Mouse (Mus musculus): ENCODE data around the gene Trim29. TPM values are rescaled to one million over a fixed set of nuclear protein-coding genes. Genes with fewer than 3 reads are reported as not detected.
A peak's percentile ranks its signal among the peaks of the same experiment; 100 is the strongest.

Trim29 gene
- polyA plus RNA-seq, 1 experiment from 2014 or later, result 4.9 TPM

DNA sequence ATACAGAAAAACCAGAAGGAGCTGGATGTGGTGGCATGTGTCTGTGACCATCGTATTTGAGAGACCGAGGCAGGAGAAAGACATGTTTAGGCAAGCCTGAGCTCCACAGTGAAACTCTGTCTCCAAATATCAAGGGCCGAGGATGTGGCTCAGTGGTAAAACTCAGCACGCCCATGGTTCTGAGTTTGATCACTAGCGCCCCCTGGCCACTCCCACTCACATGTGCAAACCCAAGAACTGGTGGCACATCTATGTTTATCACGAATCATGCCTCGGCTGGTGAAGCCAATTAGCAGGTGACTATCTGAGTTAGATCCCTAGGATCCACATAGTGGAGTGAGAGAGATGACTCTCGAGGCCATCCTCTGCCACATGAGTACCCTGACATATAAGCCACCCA lies 43.3 kb upstream of the Trim29 start:
- Histone ChIP-seq H3K4me2 (ENCODE audit: low read depth, low read length) (no peak overlapping the region), H3K4me3 (ENCODE audit: low read depth, low read length) (no peak overlapping the region), H3K36me3 (replicated peaks; ENCODE audit: control insufficient read depth, insufficient read depth, low read depth, low read length) (no peaks in the 10 kb centered on the region), H3K9me3 (replicated peaks; ENCODE audit: control insufficient read depth, low read length) (no peaks in the 10 kb centered on the region), H3K27ac (replicated peaks; ENCODE audit: low read depth, low read length) (no peak overlapping the region), H3K4me1 (ENCODE audit: control insufficient read depth, insufficient read depth, low read length) (peaks cover 13% of the 10 kb centered on the region), H3K27me3 (ENCODE audit: control insufficient read depth, insufficient read depth, low read length) (peaks cover 13% of the 10 kb centered on the region; the same call in 1 of the 2 replicates), H3K9ac (replicated peaks; ENCODE audit: low read length) (no peak overlapping the region)
- no peak for DNase-seq (ENCODE audit: low spot score)
- ATAC-seq (replicated peaks; ENCODE audit: insufficient number of reproducible peaks, low FRiP score, low TSS enrichment, low read depth), result no peak
- 71% methylated on average over 8 of the region's 8 CpGs for WGBS

DNA sequence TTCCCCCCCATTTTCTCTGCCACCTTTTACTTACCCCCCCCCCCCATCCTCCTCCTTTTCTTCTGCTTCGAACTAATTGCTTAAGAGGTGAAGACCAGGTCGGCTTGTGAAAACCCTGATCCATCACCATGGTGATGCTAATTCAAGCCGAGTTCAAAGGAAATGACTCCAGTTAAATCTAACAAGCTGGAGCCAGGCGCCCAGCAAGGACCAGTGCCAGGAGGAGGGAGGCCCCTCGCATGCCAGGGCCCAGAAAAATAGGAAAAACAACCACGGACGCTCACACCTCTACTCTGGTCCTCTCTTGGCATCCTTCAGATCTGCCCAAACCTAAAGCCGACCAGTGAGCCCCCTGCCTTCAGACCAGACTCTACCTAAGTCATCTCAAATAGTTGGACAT lies 41.5 kb upstream of the Trim29 start:
- ATAC-seq (replicated peaks; ENCODE audit: insufficient number of reproducible peaks, low FRiP score, low TSS enrichment, low read depth) (no peak), DNase-seq (ENCODE audit: low spot score) (peak; percentile 62)
- H3K27ac ChIP-seq (replicated peaks; ENCODE audit: low read depth, low read length), result no peak overlapping the region

DNA sequence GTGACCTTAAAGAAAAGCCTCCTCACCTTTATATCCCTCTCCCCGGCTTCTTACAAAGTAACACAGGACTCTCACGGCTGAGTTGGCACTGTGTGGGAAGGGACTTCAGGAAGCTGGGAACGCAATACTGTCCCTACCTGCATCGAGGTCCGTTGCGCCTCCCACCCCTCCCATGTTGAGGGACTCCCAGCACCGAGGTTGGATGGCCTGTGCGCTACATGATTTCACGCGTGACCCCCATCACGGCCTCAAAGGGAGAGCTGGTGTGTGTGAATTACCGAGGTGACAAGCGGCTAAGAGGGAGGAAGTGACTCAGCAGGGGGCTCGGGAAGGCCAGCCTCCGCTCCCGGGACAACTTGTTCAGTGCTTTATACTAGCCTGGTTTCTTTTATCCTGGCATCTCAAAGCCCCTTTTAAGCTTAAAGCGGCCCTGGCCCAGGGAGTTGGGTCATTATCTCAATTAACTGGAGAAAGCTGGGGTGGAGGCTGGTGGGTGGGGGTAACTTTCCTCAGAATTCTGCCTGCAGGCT lies 39.9 kb upstream of the Trim29 start:
- H3K27ac ChIP-seq (replicated peaks; ENCODE audit: low read depth, low read length), result no peak overlapping the region
- ATAC-seq (replicated peaks; ENCODE audit: insufficient number of reproducible peaks, low FRiP score, low TSS enrichment, low read depth), result peak; percentile 36; the same call in 1 of the 2 replicates
- peaks cover 13% of the 10 kb centered on the region; the same call in 1 of the 2 replicates for H3K27me3 ChIP-seq (ENCODE audit: control insufficient read depth, insufficient read depth, low read length)
- no peak for DNase-seq (ENCODE audit: low spot score)
- no peaks in the 10 kb centered on the region for H3K36me3 ChIP-seq (replicated peaks; ENCODE audit: control insufficient read depth, insufficient read depth, low read depth, low read length)
- WGBS, result 2% methylated on average over 17 of the region's 17 CpGs
- H3K9ac ChIP-seq (replicated peaks; ENCODE audit: low read length), result 0 out of 2 replicates have a peak overlapping the region, but pooled peaks have one; percentile 2
- H3K9me3 ChIP-seq (replicated peaks; ENCODE audit: control insufficient read depth, low read length), result no peaks in the 10 kb centered on the region
- peaks cover 10% of the 10 kb centered on the region; the same call in 1 of the 2 replicates for H3K4me1 ChIP-seq (ENCODE audit: control insufficient read depth, insufficient read depth, low read length)
- H3K4me3 ChIP-seq (ENCODE audit: low read depth, low read length), result 0 out of 2 replicates have a peak overlapping the region, but pooled peaks have one; percentile 8
- H3K4me2 ChIP-seq (ENCODE audit: low read depth, low read length), result peak overlapping the region; percentile 27

More for the DNA sequence above, 41.5 kb upstream of the Trim29 start:
- 7% methylated on average over 8 of the region's 8 CpGs for WGBS
- Histone ChIP-seq H3K9ac (replicated peaks; ENCODE audit: low read length) (no peak overlapping the region), H3K4me2 (ENCODE audit: low read depth, low read length) (no peak overlapping the region), H3K9me3 (replicated peaks; ENCODE audit: control insufficient read depth, low read length) (no peaks in the 10 kb centered on the region), H3K4me1 (ENCODE audit: control insufficient read depth, insufficient read depth, low read length) (peaks cover 10% of the 10 kb centered on the region; the same call in 1 of the 2 replicates), H3K27me3 (ENCODE audit: control insufficient read depth, insufficient read depth, low read length) (peaks cover 13% of the 10 kb centered on the region; the same call in 1 of the 2 replicates), H3K4me3 (ENCODE audit: low read depth, low read length) (no peak overlapping the region), H3K36me3 (replicated peaks; ENCODE audit: control insufficient read depth, insufficient read depth, low read depth, low read length) (no peaks in the 10 kb centered on the region)

DNA sequence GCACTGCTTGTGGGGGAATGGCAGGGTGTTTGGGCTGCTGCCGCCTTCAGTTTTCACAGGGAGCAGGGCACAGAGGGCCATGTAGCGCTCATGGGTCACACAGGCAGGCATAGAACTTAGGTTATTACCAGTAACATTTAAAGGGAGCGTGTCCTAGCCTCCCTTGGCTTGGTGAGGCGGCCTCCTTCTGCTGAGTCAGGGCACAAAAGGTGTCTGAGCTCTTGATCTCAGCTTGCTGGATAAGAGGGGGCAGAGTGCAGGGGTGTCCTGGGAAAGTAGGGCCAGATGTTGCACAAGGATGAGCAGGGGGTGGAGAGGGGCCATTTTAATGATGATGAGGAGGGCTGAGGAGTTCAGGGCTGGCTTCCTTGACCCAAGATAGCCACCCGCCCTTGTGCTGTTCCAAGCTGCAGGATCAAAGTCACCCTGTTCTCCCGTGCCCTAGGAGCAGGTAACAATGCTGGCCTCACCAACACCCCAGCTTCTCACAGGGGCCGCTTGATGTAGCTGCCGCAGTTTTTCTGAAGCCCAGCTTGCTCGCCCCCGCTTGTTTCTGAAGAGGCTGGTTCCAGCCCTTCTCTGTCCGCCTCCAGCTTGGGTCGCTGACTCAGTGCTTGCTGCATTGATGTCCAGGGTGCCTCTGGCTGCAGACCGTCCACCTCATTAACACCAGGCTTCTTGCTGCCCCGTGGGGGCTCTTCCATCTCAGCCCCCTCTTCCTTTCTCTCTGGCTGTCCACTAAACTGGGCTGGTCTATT lies 38.7 kb upstream of the Trim29 start:
- ATAC-seq (replicated peaks; ENCODE audit: insufficient number of reproducible peaks, low FRiP score, low TSS enrichment, low read depth), result no peak
- H3K4me2 ChIP-seq (ENCODE audit: low read depth, low read length), result no peak overlapping the region
- no peaks in the 10 kb centered on the region for H3K36me3 ChIP-seq (replicated peaks; ENCODE audit: control insufficient read depth, insufficient read depth, low read depth, low read length)
- H3K4me1 ChIP-seq (ENCODE audit: control insufficient read depth, insufficient read depth, low read length), result peaks cover 10% of the 10 kb centered on the region; the same call in 1 of the 2 replicates
- no peak overlapping the region for H3K9ac ChIP-seq (replicated peaks; ENCODE audit: low read length)
- H3K27ac ChIP-seq (replicated peaks; ENCODE audit: low read depth, low read length), result no peak overlapping the region
- H3K27me3 ChIP-seq (ENCODE audit: control insufficient read depth, insufficient read depth, low read length), result peaks cover 13% of the 10 kb centered on the region; the same call in 1 of the 2 replicates
- H3K4me3 ChIP-seq (ENCODE audit: low read depth, low read length), result no peak overlapping the region
- WGBS, result 48% methylated on average over 13 of the region's 14 CpGs
- no peaks in the 10 kb centered on the region for H3K9me3 ChIP-seq (replicated peaks; ENCODE audit: control insufficient read depth, low read length)
- no peak for DNase-seq (ENCODE audit: low spot score)

DNA sequence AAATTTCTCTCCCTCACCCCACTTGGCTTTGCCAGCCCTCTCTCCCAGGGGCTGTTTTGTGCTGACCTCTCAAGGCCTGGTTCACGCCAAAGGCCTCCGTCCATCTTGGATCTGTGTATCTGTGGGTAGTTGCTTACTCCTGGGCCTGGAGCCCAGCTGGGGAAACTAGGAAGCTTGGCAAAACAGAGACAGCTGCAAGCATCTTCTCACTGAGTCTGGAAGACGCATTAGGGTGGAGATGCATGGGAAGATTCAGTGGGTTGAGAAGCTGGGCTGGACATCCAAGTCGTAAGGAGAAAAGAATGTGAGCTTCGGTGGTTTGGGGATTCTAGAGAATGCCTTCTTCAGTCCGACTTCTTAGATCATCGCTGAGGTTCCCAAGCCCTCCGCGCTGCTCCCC lies 36.9 kb upstream of the Trim29 start:
- Histone ChIP-seq H3K4me2 (ENCODE audit: low read depth, low read length) (no peak overlapping the region), H3K27me3 (ENCODE audit: control insufficient read depth, insufficient read depth, low read length) (peaks cover 13% of the 10 kb centered on the region; the same call in 1 of the 2 replicates), H3K9ac (replicated peaks; ENCODE audit: low read length) (no peak overlapping the region), H3K4me1 (ENCODE audit: control insufficient read depth, insufficient read depth, low read length) (peaks cover 10% of the 10 kb centered on the region; the same call in 1 of the 2 replicates), H3K36me3 (replicated peaks; ENCODE audit: control insufficient read depth, insufficient read depth, low read depth, low read length) (no peaks in the 10 kb centered on the region), H3K4me3 (ENCODE audit: low read depth, low read length) (no peak overlapping the region), H3K27ac (replicated peaks; ENCODE audit: low read depth, low read length) (no peak overlapping the region), H3K9me3 (replicated peaks; ENCODE audit: control insufficient read depth, low read length) (no peaks in the 10 kb centered on the region)
- no peak for ATAC-seq (replicated peaks; ENCODE audit: insufficient number of reproducible peaks, low FRiP score, low TSS enrichment, low read depth)
- DNase-seq (ENCODE audit: low spot score), result no peak
- WGBS, result 80% methylated on average over 9 of the region's 9 CpGs

DNA sequence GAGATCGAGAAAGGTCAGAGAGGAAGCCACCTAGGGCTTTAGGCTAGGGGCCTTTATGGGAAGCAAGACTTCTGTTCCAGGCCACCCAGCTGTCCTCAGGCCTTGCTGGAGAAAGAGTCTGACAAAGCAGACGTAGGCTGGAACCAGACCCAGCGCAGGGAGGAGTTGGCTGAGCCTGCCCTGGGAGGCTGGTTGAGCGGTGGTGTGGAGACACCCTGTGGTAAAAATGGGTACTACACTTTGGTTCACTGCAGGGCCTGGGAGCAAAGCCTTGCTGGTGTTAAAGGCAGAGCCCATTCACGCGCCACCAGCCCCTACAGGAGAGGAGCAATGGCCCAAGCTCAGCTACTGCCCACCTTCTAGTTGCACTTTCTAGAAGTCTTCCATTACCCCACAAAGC lies 26.4 kb upstream of the Trim29 start:
- Histone ChIP-seq H3K27ac (replicated peaks; ENCODE audit: low read depth, low read length) (no peak overlapping the region), H3K4me1 (ENCODE audit: control insufficient read depth, insufficient read depth, low read length) (no peaks in the 10 kb centered on the region), H3K4me3 (ENCODE audit: low read depth, low read length) (no peak overlapping the region), H3K9ac (replicated peaks; ENCODE audit: low read length) (peak overlapping the region; percentile 32), H3K27me3 (ENCODE audit: control insufficient read depth, insufficient read depth, low read length) (no peaks in the 10 kb centered on the region), H3K36me3 (replicated peaks; ENCODE audit: control insufficient read depth, insufficient read depth, low read depth, low read length) (no peaks in the 10 kb centered on the region), H3K9me3 (replicated peaks; ENCODE audit: control insufficient read depth, low read length) (no peaks in the 10 kb centered on the region), H3K4me2 (ENCODE audit: low read depth, low read length) (no peak overlapping the region; the same call in 1 of the 2 replicates)
- 3% methylated on average over 6 of the region's 6 CpGs for WGBS
- DNase-seq (ENCODE audit: low spot score), result peak; percentile 93
- ATAC-seq (replicated peaks; ENCODE audit: insufficient number of reproducible peaks, low FRiP score, low TSS enrichment, low read depth), result peak; percentile 87

DNA sequence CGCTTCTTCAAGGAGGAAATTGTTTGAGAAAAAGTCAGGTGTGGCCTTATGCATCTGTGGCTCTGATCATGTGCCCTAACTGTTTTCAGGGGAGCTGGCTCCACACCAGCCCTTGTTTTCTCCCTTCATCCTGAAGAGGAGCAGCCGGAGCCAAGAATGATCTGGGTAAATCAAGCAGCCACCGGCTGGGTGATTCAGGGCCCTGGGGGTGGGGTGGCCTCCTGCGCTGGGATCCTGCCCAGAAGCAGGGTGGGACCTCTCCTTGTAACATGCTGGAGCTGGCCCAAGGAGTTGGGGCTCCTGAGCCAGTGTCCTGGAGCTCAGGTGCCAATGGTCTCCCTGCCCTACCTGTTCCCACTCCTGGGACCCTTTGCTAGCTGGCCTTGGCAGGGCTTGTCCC lies 25.4 kb upstream of the Trim29 start:
- Histone ChIP-seq H3K9me3 (replicated peaks; ENCODE audit: control insufficient read depth, low read length) (no peaks in the 10 kb centered on the region), H3K4me1 (ENCODE audit: control insufficient read depth, insufficient read depth, low read length) (no peaks in the 10 kb centered on the region), H3K27me3 (ENCODE audit: control insufficient read depth, insufficient read depth, low read length) (no peaks in the 10 kb centered on the region), H3K36me3 (replicated peaks; ENCODE audit: control insufficient read depth, insufficient read depth, low read depth, low read length) (no peaks in the 10 kb centered on the region), H3K9ac (replicated peaks; ENCODE audit: low read length) (no peak overlapping the region), H3K4me3 (ENCODE audit: low read depth, low read length) (no peak overlapping the region), H3K4me2 (ENCODE audit: low read depth, low read length) (no peak overlapping the region), H3K27ac (replicated peaks; ENCODE audit: low read depth, low read length) (no peak overlapping the region)
- WGBS, result 95% methylated on average over 4 of the region's 4 CpGs
- DNase-seq (ENCODE audit: low spot score), result no peak
- no peak for ATAC-seq (replicated peaks; ENCODE audit: insufficient number of reproducible peaks, low FRiP score, low TSS enrichment, low read depth)

DNA sequence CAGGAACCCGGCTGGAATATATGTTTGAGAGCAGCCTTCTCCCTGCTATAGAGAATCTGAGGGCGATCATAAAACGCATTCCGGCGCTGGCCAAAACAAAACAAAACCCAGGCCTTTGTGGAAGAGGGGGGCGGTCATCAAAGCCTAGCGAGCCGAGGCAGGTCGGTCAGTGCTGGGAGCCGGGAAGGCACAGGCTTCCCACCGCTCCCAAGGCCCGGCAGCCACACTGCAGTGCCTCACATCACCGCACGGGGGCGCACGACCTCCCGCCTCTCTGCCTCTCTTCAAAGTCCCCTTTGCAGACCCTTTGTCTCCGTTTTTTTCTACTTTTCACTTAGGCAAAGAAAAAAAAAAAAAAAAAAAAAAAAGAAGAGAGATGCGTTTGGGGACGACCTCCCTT lies 23.8 kb upstream of the Trim29 start:
- Histone ChIP-seq H3K36me3 (replicated peaks; ENCODE audit: control insufficient read depth, insufficient read depth, low read depth, low read length) (no peaks in the 10 kb centered on the region), H3K9me3 (replicated peaks; ENCODE audit: control insufficient read depth, low read length) (no peaks in the 10 kb centered on the region), H3K4me1 (ENCODE audit: control insufficient read depth, insufficient read depth, low read length) (no peaks in the 10 kb centered on the region), H3K27me3 (ENCODE audit: control insufficient read depth, insufficient read depth, low read length) (no peaks in the 10 kb centered on the region), H3K9ac (replicated peaks; ENCODE audit: low read length) (peak overlapping the region; percentile 52), H3K4me2 (ENCODE audit: low read depth, low read length) (peak overlapping the region; percentile 33; the same call in 1 of the 2 replicates), H3K4me3 (ENCODE audit: low read depth, low read length) (no peak overlapping the region), H3K27ac (replicated peaks; ENCODE audit: low read depth, low read length) (no peak overlapping the region)
- peak; percentile 88 for DNase-seq (ENCODE audit: low spot score)
- WGBS, result 1% methylated on average over 20 of the region's 20 CpGs
- peak; percentile 41; the same call in 1 of the 2 replicates for ATAC-seq (replicated peaks; ENCODE audit: insufficient number of reproducible peaks, low FRiP score, low TSS enrichment, low read depth)
